Mouse (Mus musculus): ENCODE results near the gene Stx6. TPM values are rescaled to one million over a fixed set of nuclear protein-coding genes. Genes with fewer than 3 reads are reported as not detected.

The Stx6 gene
- polyA plus RNA-seq, 1 experiment: not detected

DNA sequence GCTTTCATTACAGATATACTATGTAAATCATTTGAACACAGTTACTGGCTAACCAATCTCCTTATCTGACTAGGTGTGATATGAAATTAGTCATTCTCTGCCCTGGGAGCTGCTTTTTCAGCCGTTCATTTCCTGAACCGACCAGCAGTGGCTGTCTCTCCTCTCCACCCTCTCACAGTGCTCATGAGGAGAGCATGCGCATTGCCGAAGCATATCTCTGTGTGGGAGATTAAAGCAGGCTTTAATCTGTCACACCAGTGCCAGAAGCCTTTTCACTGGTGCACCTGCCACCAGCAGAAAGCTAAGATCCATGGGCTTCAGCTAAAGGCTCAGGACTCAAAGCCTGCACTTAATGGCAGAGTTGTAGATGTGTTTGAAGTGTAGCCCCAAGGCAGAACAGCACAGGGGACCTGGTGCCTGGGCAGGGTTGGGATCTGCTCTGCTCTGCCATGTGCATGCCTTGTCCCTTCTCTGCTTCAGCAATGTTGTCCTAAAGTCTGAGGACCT, 42.9 kb downstream of the Stx6 start:
- TF ChIP-seq POLR2A (IDR thresholded peaks at IDR 0.05; ENCODE audit: insufficient read depth, low read depth, low read length): no peak
- no peak for TF ChIP-seq CTCF (IDR thresholded peaks at IDR 0.05; ENCODE audit: insufficient read depth, low read depth, low read length)
- WGBS: 18% methylated on average over 4 of the region's 4 CpGs
- Histone ChIP-seq H3K27ac (ENCODE audit: insufficient read depth, low read depth, low read length) (peak overlapping the region; percentile 53), H3K4me1 (ENCODE audit: control insufficient read depth, insufficient read depth, low read length) (peaks cover 27% of the 10 kb centered on the region), H3K4me3 (ENCODE audit: insufficient read depth, low read depth, low read length) (no peak overlapping the region)

- Histone ChIP-seq H3K27ac (ENCODE audit: insufficient read depth, low read depth, low read length) (peak overlapping the region; percentile 53), H3K4me1 (ENCODE audit: control insufficient read depth, insufficient read depth, low read length) (peaks cover 28% of the 10 kb centered on the region), H3K4me3 (ENCODE audit: insufficient read depth, low read depth, low read length) (no peak overlapping the region)
- no peak for TF ChIP-seq CTCF (IDR thresholded peaks at IDR 0.05; ENCODE audit: insufficient read depth, low read depth, low read length)
- no peak for TF ChIP-seq POLR2A (IDR thresholded peaks at IDR 0.05; ENCODE audit: insufficient read depth, low read depth, low read length)
- WGBS: 84% methylated on average over 17 of the region's 17 CpGs
Measured at GRCm38 (mm10) chr1:155201914-155202313, 43.4 kb downstream of the Stx6 start.

- 72% methylated on average over 5 of the region's 5 CpGs for WGBS
- TF ChIP-seq POLR2A (IDR thresholded peaks at IDR 0.05; ENCODE audit: insufficient read depth, low read depth, low read length) (no peak), CTCF (IDR thresholded peaks at IDR 0.05; ENCODE audit: insufficient read depth, low read depth, low read length) (no peak)
- H3K4me3 ChIP-seq (ENCODE audit: insufficient read depth, low read depth, low read length): no peak overlapping the region
- H3K27ac ChIP-seq (ENCODE audit: insufficient read depth, low read depth, low read length): no peak overlapping the region
- peaks cover 28% of the 10 kb centered on the region for H3K4me1 ChIP-seq (ENCODE audit: control insufficient read depth, insufficient read depth, low read length)
Measured at GRCm38 (mm10) chr1:155202472-155202871, 44.0 kb downstream of the Stx6 start.

- no peak for TF ChIP-seq POLR2A (IDR thresholded peaks at IDR 0.05; ENCODE audit: insufficient read depth, low read depth, low read length)
- no peak for TF ChIP-seq CTCF (IDR thresholded peaks at IDR 0.05; ENCODE audit: insufficient read depth, low read depth, low read length)
- 89% methylated on average over 7 of the region's 7 CpGs for WGBS
- peaks cover 28% of the 10 kb centered on the region for H3K4me1 ChIP-seq (ENCODE audit: control insufficient read depth, insufficient read depth, low read length)
- no peak overlapping the region for H3K27ac ChIP-seq (ENCODE audit: insufficient read depth, low read depth, low read length)
- no peak overlapping the region for H3K4me3 ChIP-seq (ENCODE audit: insufficient read depth, low read depth, low read length)
Measured at GRCm38 (mm10) chr1:155203101-155203500, 44.6 kb downstream of the Stx6 start.

DNA sequence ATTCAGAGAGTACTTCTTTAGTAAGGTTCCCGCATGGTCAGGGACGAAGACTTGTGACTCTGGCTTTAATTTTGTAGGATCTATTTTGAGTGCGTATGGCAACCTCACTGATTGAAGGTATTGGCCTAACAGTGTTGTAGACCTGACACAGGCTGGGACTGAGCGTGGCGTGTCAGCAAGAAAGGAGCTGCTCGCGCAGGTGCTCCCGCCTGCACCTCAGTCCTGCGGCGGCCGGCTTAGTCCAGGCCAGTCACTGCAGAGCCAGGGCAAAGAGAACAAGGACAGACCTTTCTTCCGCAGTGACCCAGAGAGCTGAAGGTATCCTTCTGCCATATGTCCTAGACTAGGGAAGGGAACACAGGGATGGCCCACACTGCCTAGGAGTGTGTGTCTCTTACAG, 45.4 kb downstream of the Stx6 start:
- Histone ChIP-seq H3K27ac (ENCODE audit: insufficient read depth, low read depth, low read length) (no peak overlapping the region), H3K4me1 (ENCODE audit: control insufficient read depth, insufficient read depth, low read length) (peaks cover 28% of the 10 kb centered on the region), H3K4me3 (ENCODE audit: insufficient read depth, low read depth, low read length) (no peak overlapping the region)
- WGBS: 84% methylated on average over 12 of the region's 12 CpGs
- TF ChIP-seq CTCF (IDR thresholded peaks at IDR 0.05; ENCODE audit: insufficient read depth, low read depth, low read length): no peak
- no peak for TF ChIP-seq POLR2A (IDR thresholded peaks at IDR 0.05; ENCODE audit: insufficient read depth, low read depth, low read length)

GRCm38 (mm10) chr1:155204560-155205162, 46.1 kb downstream of the Stx6 start:
- 64% methylated on average over 8 of the region's 8 CpGs for WGBS
- no peak overlapping the region for H3K4me3 ChIP-seq (ENCODE audit: insufficient read depth, low read depth, low read length)
- H3K27ac ChIP-seq (ENCODE audit: insufficient read depth, low read depth, low read length): no peak overlapping the region

DNA sequence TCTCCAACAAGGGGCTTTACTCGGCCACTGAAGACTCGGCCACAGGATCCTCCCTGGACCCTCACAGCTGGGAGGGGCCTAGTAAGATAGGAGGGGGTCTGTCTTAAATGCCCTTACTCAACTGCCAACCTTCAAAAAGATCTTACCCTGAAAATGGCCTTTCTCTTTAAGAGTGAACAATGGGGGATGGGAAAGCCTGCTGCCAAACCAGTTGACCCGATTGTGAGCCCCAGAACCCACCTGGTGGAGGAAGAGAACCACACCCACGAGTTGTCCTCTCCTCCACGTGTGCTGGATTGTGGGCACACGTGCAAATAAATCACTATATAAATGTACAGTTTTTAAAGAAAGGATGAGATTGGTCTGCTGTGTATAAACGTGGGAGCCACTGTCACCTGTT, 46.8 kb downstream of the Stx6 start:
- 57% methylated on average over 7 of the region's 7 CpGs for WGBS
- H3K4me1 ChIP-seq (ENCODE audit: control insufficient read depth, insufficient read depth, low read length): peaks cover 33% of the 10 kb centered on the region
- TF ChIP-seq POLR2A (IDR thresholded peaks at IDR 0.05; ENCODE audit: insufficient read depth, low read depth, low read length) (no peak), CTCF (IDR thresholded peaks at IDR 0.05; ENCODE audit: insufficient read depth, low read depth, low read length) (no peak)
- H3K27ac ChIP-seq (ENCODE audit: insufficient read depth, low read depth, low read length): no peak overlapping the region
- H3K4me3 ChIP-seq (ENCODE audit: insufficient read depth, low read depth, low read length): no peak overlapping the region

More at GRCm38 (mm10) chr1:155204560-155205162, 46.1 kb downstream of the Stx6 start:
- H3K4me1 ChIP-seq (ENCODE audit: control insufficient read depth, insufficient read depth, low read length): peaks cover 26% of the 10 kb centered on the region
- no peak for TF ChIP-seq CTCF (IDR thresholded peaks at IDR 0.05; ENCODE audit: insufficient read depth, low read depth, low read length)
- TF ChIP-seq POLR2A (IDR thresholded peaks at IDR 0.05; ENCODE audit: insufficient read depth, low read depth, low read length): no peak

GRCm38 (mm10) chr1:155205822-155206660, 47.5 kb downstream of the Stx6 start:
- Histone ChIP-seq H3K4me1 (ENCODE audit: control insufficient read depth, insufficient read depth, low read length) (peaks cover 35% of the 10 kb centered on the region), H3K27ac (ENCODE audit: insufficient read depth, low read depth, low read length) (no peak overlapping the region), H3K4me3 (ENCODE audit: insufficient read depth, low read depth, low read length) (no peak overlapping the region)
- WGBS: 67% methylated on average over 19 of the region's 19 CpGs
- no peak for TF ChIP-seq CTCF (IDR thresholded peaks at IDR 0.05; ENCODE audit: insufficient read depth, low read depth, low read length)
- no peak for TF ChIP-seq POLR2A (IDR thresholded peaks at IDR 0.05; ENCODE audit: insufficient read depth, low read depth, low read length)

DNA sequence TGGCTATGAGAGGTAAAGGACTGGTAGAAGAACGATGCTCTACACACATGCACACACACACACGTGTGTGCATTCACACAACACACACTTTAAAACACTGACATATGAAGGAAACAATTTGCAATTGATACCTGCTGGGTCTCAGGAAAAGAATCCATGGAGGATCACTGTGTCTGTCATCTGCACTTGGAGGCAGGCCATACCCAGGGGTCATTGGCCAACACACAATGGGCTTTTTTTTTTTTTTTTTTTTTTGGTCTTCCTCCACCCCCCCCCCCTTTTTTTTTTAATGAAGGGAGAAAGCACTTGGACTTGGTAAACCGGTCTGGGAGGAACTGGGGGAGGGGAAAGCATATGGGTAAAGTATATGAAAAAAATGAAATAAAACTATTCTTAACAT, 49.3 kb downstream of the Stx6 start:
- no peak overlapping the region for H3K4me3 ChIP-seq (ENCODE audit: insufficient read depth, low read depth, low read length)
- WGBS: 64% methylated on average over 3 of the region's 3 CpGs
- H3K27ac ChIP-seq (ENCODE audit: insufficient read depth, low read depth, low read length): no peak overlapping the region
- TF ChIP-seq CTCF (IDR thresholded peaks at IDR 0.05; ENCODE audit: insufficient read depth, low read depth, low read length): no peak
- no peak for TF ChIP-seq POLR2A (IDR thresholded peaks at IDR 0.05; ENCODE audit: insufficient read depth, low read depth, low read length)
- peaks cover 37% of the 10 kb centered on the region for H3K4me1 ChIP-seq (ENCODE audit: control insufficient read depth, insufficient read depth, low read length)
